In genomic region chr9:40241223-40241801, GRCm38 (mm10) we compare ENCODE assay signal across 8 mouse cellular contexts. TPM values are rescaled to one million over a fixed set of nuclear protein-coding genes. Genes with fewer than 3 reads are reported as not detected.
A peak's percentile ranks its signal among the peaks of the same experiment; 100 is the strongest.
DNase-seq lines count a peak whose midpoint lies in the region; ATAC-seq and TF ChIP-seq lines count a peak whose summit lies in the region.

No protein-coding gene starts in this region.

- H3K4me1 ChIP-seq in brown adipose tissue, adult 24 weeks (ENCODE audit: control insufficient read depth, insufficient read depth, insufficient read length, low read length) = peaks cover 3% of the 10 kb centered on the region; the same call in 1 of the 2 replicates
- H3K4me1 ChIP-seq in forebrain, embryonic 14.5 days (ENCODE audit: control insufficient read depth, insufficient read depth, low read length) = peaks cover 10% of the 10 kb centered on the region; the same call in 1 of the 2 replicates
- H3K4me1 ChIP-seq in hindbrain, embryonic 11.5 days (replicated peaks; ENCODE audit: control insufficient read depth, insufficient read depth, low read length) = no peaks in the 10 kb centered on the region

- peak overlapping the region; percentile 67 for H3K9ac ChIP-seq in forebrain, embryonic 14.5 days (ENCODE audit: low read length)
- peak overlapping the region; percentile 64 for H3K9ac ChIP-seq in hindbrain, embryonic 11.5 days (ENCODE audit: low read depth, low read length)

- peak; percentile 88 for ATAC-seq in forebrain, embryonic 14.5 days
- peak; percentile 92 for ATAC-seq in hindbrain, embryonic 11.5 days (ENCODE audit: low FRiP score)

- peak overlapping the region; percentile 57 for H3K4me2 ChIP-seq in forebrain, embryonic 14.5 days (ENCODE audit: low read length)
- peak overlapping the region; percentile 67 for H3K4me2 ChIP-seq in hindbrain, embryonic 11.5 days (replicated peaks; ENCODE audit: low read depth, low read length)

- peak; percentile 93 for DNase-seq in ZHBTc4 (ENCODE audit: low read depth, low spot score)
- DNase-seq in forebrain, embryonic 14.5 days (ENCODE audit: low spot score) = peak; percentile 85
- DNase-seq in hindbrain, embryonic 11.5 days (ENCODE audit: low spot score) = peak; percentile 81
- peak; percentile 54 to 70 for DNase-seq in left cerebral cortex, adult 2 months (ENCODE audit: extremely low spot score in 1 of 2, low spot score in 2 of 2)
- peak; percentile 59 for DNase-seq in lung, postnatal 14 days
- peak; percentile 75 to 76 for DNase-seq in right cerebral cortex, postnatal 10 days (ENCODE audit: low spot score in 2 of 2)
- DNase-seq in spleen, postnatal 4 days (ENCODE audit: low spot score in 2 of 2) = no peak

- H3K27me3 ChIP-seq in forebrain, embryonic 14.5 days (replicated peaks; ENCODE audit: control insufficient read depth, insufficient read depth, low read length) = no peaks in the 10 kb centered on the region
- H3K27me3 ChIP-seq in hindbrain, embryonic 11.5 days (ENCODE audit: control insufficient read depth, insufficient read depth, low read length) = no peaks in the 10 kb centered on the region; the same call in 1 of the 2 replicates

- intact Hi-C loops in left cerebral cortex, adult 2 months (cut with DNase I) = loop anchor here (2.0 kb wide), 1 partner anchor 29 kb away; no protein-coding TSS in a partner anchor

- H3K4me3 ChIP-seq in brown adipose tissue, adult 24 weeks (ENCODE audit: insufficient read depth, low read depth, low read length) = peak overlapping the region; percentile 50
- H3K4me3 ChIP-seq in forebrain, embryonic 14.5 days (ENCODE audit: low read depth, low read length) = peak overlapping the region; percentile 39
- H3K4me3 ChIP-seq in hindbrain, embryonic 11.5 days (ENCODE audit: low read depth, low read length) = peak overlapping the region; percentile 38
- peak overlapping the region; percentile 40 for H3K4me3 ChIP-seq in left cerebral cortex, adult 2 months

- no peak for TF ChIP-seq CTCF in left cerebral cortex, adult 2 months (IDR thresholded peaks at IDR 0.05)

- no peak overlapping the region for H3K27ac ChIP-seq in brown adipose tissue, adult 24 weeks (replicated peaks; ENCODE audit: low read depth, low read length)
- H3K27ac ChIP-seq in forebrain, embryonic 14.5 days (ENCODE audit: low read depth, low read length) = peak overlapping the region; percentile 81
- H3K27ac ChIP-seq in hindbrain, embryonic 11.5 days (ENCODE audit: low read depth, low read length) = peak overlapping the region; percentile 89
- H3K27ac ChIP-seq in left cerebral cortex, adult 2 months = peak overlapping the region; percentile 97

- WGBS in forebrain, embryonic 14.5 days = under 1% methylated on average over 15 of the region's 15 CpGs
- WGBS in hindbrain, embryonic 11.5 days = under 1% methylated on average over 15 of the region's 15 CpGs

- H3K9me3 ChIP-seq in forebrain, embryonic 14.5 days (replicated peaks; ENCODE audit: control insufficient read depth, low read length) = no peaks in the 10 kb centered on the region
- no peaks in the 10 kb centered on the region for H3K9me3 ChIP-seq in hindbrain, embryonic 11.5 days (ENCODE audit: control insufficient read depth, low read length)

- no peaks in the 10 kb centered on the region for H3K36me3 ChIP-seq in forebrain, embryonic 14.5 days (ENCODE audit: control insufficient read depth, insufficient read depth, low read length)
- H3K36me3 ChIP-seq in hindbrain, embryonic 11.5 days (ENCODE audit: control insufficient read depth, insufficient read depth, low read length) = no peaks in the 10 kb centered on the region

RNA-seq across cellular contexts. Expression of gene Scn3b, which starts 27.7 kb away (rescaled TPM):
- polyA plus RNA-seq in brown adipose tissue, adult 24 weeks (2012; ENCODE audit: insufficient read depth, insufficient read length, missing spikeins) = 0.38 TPM in 1 of 2 replicates, not detected in the other
- 88.6 and 107 TPM in 2 replicates for polyA plus RNA-seq in forebrain, embryonic 14.5 days (2014; fragmentation: Nextera tagmentation; extraction: Ambion mirVana)
- polyA plus RNA-seq in hindbrain, embryonic 11.5 days (2014; fragmentation: Nextera tagmentation; extraction: Ambion mirVana) = 22.5 and 23.5 TPM in 2 replicates
- total RNA-seq in left cerebral cortex, adult 2 months (2021) = 100 to 1,000 TPM; 110 to 116 TPM

RNA-seq across cellular contexts. Expression of gene Zfp202, which starts 49.2 kb away (rescaled TPM):
- 0.95 and 1.5 TPM in 2 replicates for polyA plus RNA-seq in brown adipose tissue, adult 24 weeks (2012; ENCODE audit: insufficient read depth, insufficient read length, missing spikeins)
- polyA plus RNA-seq in forebrain, embryonic 14.5 days (2014; fragmentation: Nextera tagmentation; extraction: Ambion mirVana) = 8.5 and 12.0 TPM in 2 replicates
- 5.6 and 8.6 TPM in 2 replicates for polyA plus RNA-seq in hindbrain, embryonic 11.5 days (2014; fragmentation: Nextera tagmentation; extraction: Ambion mirVana)
- total RNA-seq in left cerebral cortex, adult 2 months (2021) = 1 to 10 TPM; 3.2 to 4.0 TPM

Comparison
In these comparisons a context has a peak if more than half of its experiments do, and no peak if none do; other contexts are left out.
1. DNase-seq: peak in ZHBTc4 (single experiment), forebrain, embryonic 14.5 days (single experiment), hindbrain, embryonic 11.5 days (single experiment), left cerebral cortex, adult 2 months (2 of 2), lung, postnatal 14 days (single experiment) and right cerebral cortex, postnatal 10 days (2 of 2); none in spleen, postnatal 4 days (0 of 2).
2. RNA of gene Scn3b, which starts 27.7 kb away (polyA plus RNA-seq): 88.6 to 107 TPM in forebrain, embryonic 14.5 days and 22.5 to 23.5 TPM in hindbrain, embryonic 11.5 days; 0.38 TPM in brown adipose tissue, adult 24 weeks; every median in the first group is over 10 times any median in the second.
3. Peak in every context shown above with its lines, with median percentiles within 50 percentile points of each other: H3K4me3 ChIP-seq.